Mouse (Mus musculus) macrophage (primary cell): ENCODE results near the gene Gm14190. TPM values are rescaled to one million over a fixed set of nuclear protein-coding genes. Genes with fewer than 3 reads are reported as not detected.

Experiments used
- H3K27ac ChIP-seq: fragments of 350-480 bp; formaldehyde crosslinking; 2 replicates; pipeline ENCODE4 v1.9.0; 2021
- H3K36me3 ChIP-seq: fragments of 350-480 bp; formaldehyde crosslinking; 2 replicates; pipeline ENCODE4 v1.9.0; 2021; ENCODE audit errors: inconsistent target
- H3K4me3 ChIP-seq: fragments of 350-480 bp; formaldehyde crosslinking; 2 replicates; pipeline ENCODE4 v1.9.0; 2021; ENCODE audit errors: inconsistent target
- H3K79me2 ChIP-seq: fragments of 350-480 bp; formaldehyde crosslinking; 2 replicates; pipeline ENCODE4 v1.9.0; 2021; ENCODE audit errors: inconsistent target
- WGBS: methylation state at CpG from one replicate; pipeline ENCODE4 v1.1.7; 2026; ENCODE audit warnings: inconsistent platforms; ENCODE audit not compliant: missing documents; 5-methylcytosine and 5-hydroxymethylcytosine counted together
- polyA plus RNA-seq: library from polyadenylated mRNA; stranded (reverse); fragments of 250-400 nt; gene quantifications from 3 replicates; pipeline ENCODE4 v1.2.4, GENCODE M21; 2018; ENCODE audit warnings: inconsistent platforms

Gene Gm14190
- polyA plus RNA-seq, 1 experiment from 2014 or later, result not detected

DNA sequence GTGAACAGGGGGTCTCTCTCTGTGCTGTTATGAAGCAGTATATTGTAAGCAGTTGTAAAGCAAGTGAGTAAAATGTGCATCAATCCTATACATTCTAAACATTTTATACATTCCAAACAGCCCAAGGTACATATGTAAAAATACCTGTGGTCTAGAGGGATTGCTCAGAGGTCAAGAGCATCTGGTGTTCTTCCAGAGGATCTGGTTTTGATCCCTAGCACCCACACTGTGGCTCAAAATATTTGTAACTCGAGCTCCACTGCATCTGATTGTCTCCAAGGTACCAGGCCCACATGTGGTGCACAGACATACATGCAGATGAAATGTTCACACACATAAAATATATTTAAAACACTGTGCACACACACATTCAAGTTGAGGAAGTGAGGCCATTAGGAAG lies 49.6 kb downstream of the Gm14190 start:
- Histone ChIP-seq H3K27ac (no peak overlapping the region), H3K36me3 (no peaks in the 10 kb centered on the region), H3K4me3 (no peak overlapping the region), H3K79me2 (no peaks in the 10 kb centered on the region)
- 55% methylated on average over 1 of the region's 1 CpGs for WGBS

Other genes with a start within 250 kb of the Gm14190 start
- gene Krt23, start 197.6 kb downstream of the Gm14190 start, polyA plus RNA-seq, result not detected in 3 replicates
- gene Krt39, start 169.4 kb downstream of the Gm14190 start, polyA plus RNA-seq, result not detected in 3 replicates
- not detected in 3 replicates for gene Krt40, start 147.6 kb downstream of the Gm14190 start, polyA plus RNA-seq
- not detected in 3 replicates for gene Krtap3-3, start 139.9 kb downstream of the Gm14190 start, polyA plus RNA-seq
- not detected in 3 replicates for gene Krtap3-2, start 133.9 kb downstream of the Gm14190 start, polyA plus RNA-seq
- not detected in 3 replicates for gene Gm11939, start 131.3 kb downstream of the Gm14190 start, polyA plus RNA-seq
- not detected in 3 replicates for gene Krtap3-1, start 124.1 kb downstream of the Gm14190 start, polyA plus RNA-seq
- gene Krtap1-5, start 109.7 kb downstream of the Gm14190 start, polyA plus RNA-seq, result not detected in 3 replicates
- not detected in 3 replicates for gene Krtap1-4, start 107.1 kb downstream of the Gm14190 start, polyA plus RNA-seq
- not detected in 3 replicates for gene Krtap1-3, start 99.4 kb downstream of the Gm14190 start, polyA plus RNA-seq
- gene Krtap9-3, start 92.6 kb downstream of the Gm14190 start, polyA plus RNA-seq, result not detected in 3 replicates
- not detected in 3 replicates for gene Gm11938, start 87.4 kb downstream of the Gm14190 start, polyA plus RNA-seq
- not detected in 3 replicates for gene Gm11937, start 80.6 kb downstream of the Gm14190 start, polyA plus RNA-seq
- gene Krtap2-4, start 75.9 kb downstream of the Gm14190 start, polyA plus RNA-seq, result not detected in 3 replicates
- gene Gm11562, start 70.3 kb downstream of the Gm14190 start, polyA plus RNA-seq, result not detected in 3 replicates
- not detected in 3 replicates for gene Krtap4-1, start 62.5 kb downstream of the Gm14190 start, polyA plus RNA-seq
- gene Krtap4-2, start 55.7 kb downstream of the Gm14190 start, polyA plus RNA-seq, result not detected in 3 replicates
- gene Krtap4-7, start 46.7 kb downstream of the Gm14190 start, polyA plus RNA-seq, result not detected in 3 replicates
- gene Gm11555, start 40.5 kb downstream of the Gm14190 start, polyA plus RNA-seq, result not detected in 3 replicates
- not detected in 3 replicates for gene Gm11563, start 31.8 kb downstream of the Gm14190 start, polyA plus RNA-seq
- gene Krtap4-6, start 24.8 kb downstream of the Gm14190 start, polyA plus RNA-seq, result not detected in 3 replicates
- not detected in 3 replicates for gene Gm14180, start 43.5 kb upstream of the Gm14190 start, polyA plus RNA-seq
- not detected in 3 replicates for gene Gm11595, start 82.2 kb upstream of the Gm14190 start, polyA plus RNA-seq
- gene Krtap4-8, start 90.0 kb upstream of the Gm14190 start, polyA plus RNA-seq, result not detected in 3 replicates
- not detected in 3 replicates for gene Krtap4-9, start 94.5 kb upstream of the Gm14190 start, polyA plus RNA-seq
- not detected in 3 replicates for gene Gm11596, start 102.7 kb upstream of the Gm14190 start, polyA plus RNA-seq
- not detected in 3 replicates for gene Gm11569, start 108.2 kb upstream of the Gm14190 start, polyA plus RNA-seq
- gene Gm11554, start 113.7 kb upstream of the Gm14190 start, polyA plus RNA-seq, result not detected in 3 replicates
- gene Krtap4-13, start 119.2 kb upstream of the Gm14190 start, polyA plus RNA-seq, result not detected in 3 replicates
- gene Gm11564, start 124.9 kb upstream of the Gm14190 start, polyA plus RNA-seq, result not detected in 3 replicates
- gene 2300003K06Rik, start 147.3 kb upstream of the Gm14190 start, polyA plus RNA-seq, result not detected in 3 replicates
- gene Krtap4-16, start 160.9 kb upstream of the Gm14190 start, polyA plus RNA-seq, result not detected in 3 replicates
- not detected in 3 replicates for gene Gm11568, start 167.2 kb upstream of the Gm14190 start, polyA plus RNA-seq
- not detected in 3 replicates for gene Gm11559, start 173.7 kb upstream of the Gm14190 start, polyA plus RNA-seq
- not detected in 3 replicates for gene Krtap9-1, start 182.6 kb upstream of the Gm14190 start, polyA plus RNA-seq
- gene Gm11567, start 188.4 kb upstream of the Gm14190 start, polyA plus RNA-seq, result not detected in 3 replicates
- not detected in 3 replicates for gene Krtap31-1, start 217.2 kb upstream of the Gm14190 start, polyA plus RNA-seq
- not detected in 3 replicates for gene Gm11565, start 224.0 kb upstream of the Gm14190 start, polyA plus RNA-seq
- not detected in 3 replicates for gene Krtap31-2, start 245.6 kb upstream of the Gm14190 start, polyA plus RNA-seq